Mouse (Mus musculus) CD4-positive, CD25-positive, alpha-beta regulatory T cell, adult 2 months (primary cell): ENCODE results near the gene Wwc2.
"Not testable (repeated sequence)": the region's sequence is repeated elsewhere in the genome, so short reads cannot be mapped to it uniquely, and the experiment has no call there.

Experiments used
- DNase-seq: peaks from one replicate; pipeline ENCODE4 v3.0.0-alpha.2; 2012; ENCODE audit warnings: low read depth, low spot score

Gene Wwc2

GRCm38 (mm10) chr8:47851824-47852502 is 138.8 kb downstream of the Wwc2 start:
- DNase-seq: peak; percentile 20

- DNase-seq: peak; percentile 20
These were observed 140.9 kb downstream of the Wwc2 start for GRCm38 (mm10) chr8:47849842-47850241.

- no peak for DNase-seq
These were observed 142.8 kb downstream of the Wwc2 start for GRCm38 (mm10) chr8:47847931-47848330.

GRCm38 (mm10) chr8:47847161-47847560 is 143.6 kb downstream of the Wwc2 start:
- no peak for DNase-seq

- DNase-seq: no peak
These were observed 144.8 kb downstream of the Wwc2 start for GRCm38 (mm10) chr8:47845956-47846355.

GRCm38 (mm10) chr8:47843651-47844050 is 147.1 kb downstream of the Wwc2 start:
- no peak for DNase-seq

GRCm38 (mm10) chr8:47843063-47843462 is 147.7 kb downstream of the Wwc2 start:
- DNase-seq: no peak

- DNase-seq: no peak
These were observed 156.8 kb downstream of the Wwc2 start for GRCm38 (mm10) chr8:47833944-47834343.

GRCm38 (mm10) chr8:47832616-47833015 is 158.1 kb downstream of the Wwc2 start:
- no peak for DNase-seq

GRCm38 (mm10) chr8:47826911-47827310 is 163.8 kb downstream of the Wwc2 start:
- no peak for DNase-seq

GRCm38 (mm10) chr8:47825596-47825995 is 165.1 kb downstream of the Wwc2 start:
- DNase-seq: no peak

GRCm38 (mm10) chr8:47824182-47824581 is 166.5 kb downstream of the Wwc2 start, which contains the start of gene Cldn22:
Gene Cldn22, plus strand, starts transcription at chr8:47824482.
- no peak for DNase-seq

GRCm38 (mm10) chr8:47823777-47824176 is 166.9 kb downstream of the Wwc2 start:
- DNase-seq: no peak

GRCm38 (mm10) chr8:47822541-47822940 is 168.2 kb downstream of the Wwc2 start:
- DNase-seq: not testable (repeated sequence)

GRCm38 (mm10) chr8:47821843-47822242 is 168.9 kb downstream of the Wwc2 start, which contains the start of gene Cldn24:
Gene Cldn24, plus strand, starts transcription at chr8:47822143.
- DNase-seq: no peak

GRCm38 (mm10) chr8:47820914-47821772 is 169.6 kb downstream of the Wwc2 start:
- DNase-seq: no peak

- DNase-seq: no peak
These were observed 171.7 kb downstream of the Wwc2 start for GRCm38 (mm10) chr8:47819034-47819433.

GRCm38 (mm10) chr8:47811221-47811620 is 179.5 kb downstream of the Wwc2 start:
- no peak for DNase-seq

GRCm38 (mm10) chr8:47810666-47811015 is 180.1 kb downstream of the Wwc2 start:
- DNase-seq: no peak

- DNase-seq: no peak
These were observed 180.6 kb downstream of the Wwc2 start for GRCm38 (mm10) chr8:47809970-47810665.

- no peak for DNase-seq
These were observed 186.5 kb downstream of the Wwc2 start for GRCm38 (mm10) chr8:47804262-47804661.

GRCm38 (mm10) chr8:47802349-47802748 is 188.4 kb downstream of the Wwc2 start:
- DNase-seq: no peak
